Mouse (Mus musculus) forebrain, embryonic 11.5 days (tissue): Measurements from ENCODE around the gene Slc38a7. TPM values are rescaled to one million over a fixed set of nuclear protein-coding genes. Genes with fewer than 3 reads are reported as not detected.

Experiments
- ATAC-seq: fragments of 200-750 bp; cut with Nextera tagmentation; replicated peaks from 2 replicates; pipeline ENCODE4 v1.8.0; 2017; ENCODE audit warnings: moderate TSS enrichment; ENCODE audit not compliant: low FRiP score
- DNase-seq: peaks from one replicate; pipeline ENCODE4 v3.0.0-alpha.2; 2017; ENCODE audit warnings: low spot score
- H3K27ac ChIP-seq: fragments of 300-500 bp; sonication (generic); 2 replicates; pipeline ENCODE4 v1.5.1; 2014; ENCODE audit warnings: low read depth, low read length
- H3K27me3 ChIP-seq: fragments of 300-500 bp; sonication (generic); 2 replicates; pipeline ENCODE4 v1.6.1; 2014; ENCODE audit warnings: mild to moderate bottlenecking, low read length, mixed read lengths; ENCODE audit not compliant: control insufficient read depth, insufficient read depth
- H3K36me3 ChIP-seq: fragments of 300-500 bp; sonication (generic); 2 replicates; pipeline ENCODE4 v1.6.1; 2014; ENCODE audit warnings: mild to moderate bottlenecking, low read length, moderate library complexity, mixed read lengths; ENCODE audit not compliant: control insufficient read depth, insufficient read depth
- H3K4me1 ChIP-seq: fragments of 300-500 bp; sonication (generic); replicated peaks from 2 replicates; pipeline ENCODE4 v1.6.1; 2014; ENCODE audit warnings: low read length, mixed read lengths; ENCODE audit not compliant: control insufficient read depth, insufficient read depth
- H3K4me2 ChIP-seq: fragments of 300-500 bp; sonication (generic); 2 replicates; pipeline ENCODE4 v1.6.1; 2014; ENCODE audit warnings: low read depth, mild to moderate bottlenecking, low read length, moderate library complexity, mixed read lengths; ENCODE audit not compliant: severe bottlenecking
- H3K4me3 ChIP-seq: fragments of 300-500 bp; sonication (generic); 2 replicates; pipeline ENCODE4 v1.5.1; 2014; ENCODE audit warnings: low read depth, low read length
- H3K9ac ChIP-seq: fragments of 300-500 bp; sonication (generic); 2 replicates; pipeline ENCODE4 v1.6.1; 2014; ENCODE audit warnings: low read length
- H3K9me3 ChIP-seq: fragments of 300-500 bp; sonication (generic); 2 replicates; pipeline ENCODE4 v1.6.1; 2016; ENCODE audit warnings: low read length, mixed read lengths; ENCODE audit not compliant: control insufficient read depth
- WGBS: fragments of 180-500 bp; shearing (Covaris S2); extraction: QIAGEN DNeasy Blood & Tissue Kit; methylation state at CpG from one replicate; pipeline ENCODE4 v1.1.7; 2014; 5-methylcytosine and 5-hydroxymethylcytosine counted together
- polyA plus RNA-seq: library from polyadenylated mRNA; unstranded; fragments of >200 nt; fragmentation: Nextera tagmentation; extraction: Ambion mirVana; gene quantifications from 2 replicates; pipeline ENCODE4 v1.2.1, GENCODE M21; 2014

Gene Slc38a7
- polyA plus RNA-seq, 1 experiment from 2014 or later: 20.3 TPM

- H3K9ac ChIP-seq: no peak overlapping the region
- no peak overlapping the region for H3K4me3 ChIP-seq
- 82% methylated on average over 5 of the region's 5 CpGs for WGBS
- ATAC-seq (no peak), DNase-seq (no peak)
- peaks cover 8% of the 10 kb centered on the region; the same call in 1 of the 2 replicates for H3K4me1 ChIP-seq
- no peaks in the 10 kb centered on the region for H3K27me3 ChIP-seq
- H3K4me2 ChIP-seq: no peak overlapping the region
- no peaks in the 10 kb centered on the region for H3K9me3 ChIP-seq
- H3K27ac ChIP-seq: no peak overlapping the region
- H3K36me3 ChIP-seq: no peaks in the 10 kb centered on the region
Measured at GRCm38 (mm10) chr8:95885271-95885841, 32.0 kb upstream of the Slc38a7 start.

DNA sequence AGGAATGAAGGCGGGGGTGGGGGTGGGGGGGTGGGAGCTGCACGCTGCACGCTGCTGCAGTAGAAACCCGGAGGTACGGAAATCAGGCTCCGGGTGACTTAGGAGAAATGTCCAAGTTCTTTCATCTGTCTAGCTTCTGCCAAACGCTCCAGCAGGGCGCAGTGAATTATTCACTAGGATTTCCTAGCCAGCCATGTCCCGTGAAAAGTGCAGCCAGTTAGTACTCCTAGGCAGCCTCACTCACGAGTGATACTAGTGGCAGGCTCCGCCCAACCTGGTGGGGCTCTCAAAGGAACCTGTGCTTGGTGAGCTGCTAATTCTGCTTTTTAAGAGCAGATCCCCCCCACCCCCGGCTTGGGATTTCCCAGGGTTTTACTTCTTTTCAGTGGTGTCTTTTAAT is 31.2 kb upstream of the Slc38a7 start:
- 77% methylated on average over 12 of the region's 12 CpGs for WGBS
- H3K27ac ChIP-seq: no peak overlapping the region

GRCm38 (mm10) chr8:95882191-95882590 is 28.9 kb upstream of the Slc38a7 start:
- H3K36me3 ChIP-seq: no peaks in the 10 kb centered on the region; the same call in 1 of the 2 replicates
- no peak overlapping the region for H3K4me3 ChIP-seq
- no peaks in the 10 kb centered on the region for H3K27me3 ChIP-seq
- DNase-seq (no peak), ATAC-seq (no peak)
- no peak overlapping the region for H3K27ac ChIP-seq
- no peak overlapping the region for H3K4me2 ChIP-seq
- no peaks in the 10 kb centered on the region for H3K9me3 ChIP-seq
- 94% methylated on average over 9 of the region's 9 CpGs for WGBS
- no peak overlapping the region for H3K9ac ChIP-seq
- H3K4me1 ChIP-seq: peaks cover 10% of the 10 kb centered on the region; the same call in 1 of the 2 replicates

More for the DNA sequence above, 31.2 kb upstream of the Slc38a7 start:
- Histone ChIP-seq H3K27me3 (no peaks in the 10 kb centered on the region), H3K9ac (no peak overlapping the region), H3K4me3 (no peak overlapping the region), H3K4me2 (no peak overlapping the region), H3K36me3 (no peaks in the 10 kb centered on the region), H3K9me3 (no peaks in the 10 kb centered on the region), H3K4me1 (peaks cover 8% of the 10 kb centered on the region; the same call in 1 of the 2 replicates)
- no peak for ATAC-seq
- DNase-seq: no peak

DNA sequence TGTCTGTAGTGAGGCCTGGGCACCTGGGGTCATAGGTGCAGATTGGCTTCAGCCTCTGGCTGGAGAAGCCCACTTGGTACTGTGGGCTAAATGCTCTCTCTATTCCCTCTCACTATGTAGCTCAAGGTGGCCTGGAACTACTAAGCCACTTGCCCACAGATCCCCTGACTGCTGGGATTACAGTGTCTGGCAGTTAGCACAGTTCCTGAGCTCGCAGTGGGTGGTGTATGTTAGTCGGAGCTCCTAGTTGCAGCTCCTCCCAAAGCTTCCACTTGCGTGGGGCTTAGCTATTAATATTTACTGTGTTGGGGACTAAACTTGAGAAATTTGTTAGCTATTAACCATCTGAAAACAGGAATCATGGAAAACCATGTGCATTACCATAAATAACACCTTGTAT is 28.2 kb upstream of the Slc38a7 start:
- no peak overlapping the region for H3K4me3 ChIP-seq
- whole genome bisulfite sequencing: 95% methylated on average over 3 of the region's 3 CpGs
- H3K27ac ChIP-seq: no peak overlapping the region
- H3K36me3 ChIP-seq: peaks cover 2% of the 10 kb centered on the region; the same call in 1 of the 2 replicates
- peaks cover 6% of the 10 kb centered on the region; the same call in 1 of the 2 replicates for H3K4me1 ChIP-seq
- no peak overlapping the region for H3K9ac ChIP-seq
- ATAC-seq (no peak), DNase-seq (no peak)
- no peaks in the 10 kb centered on the region for H3K27me3 ChIP-seq
- no peaks in the 10 kb centered on the region for H3K9me3 ChIP-seq
- H3K4me2 ChIP-seq: no peak overlapping the region

GRCm38 (mm10) chr8:95879823-95880222 is 26.5 kb upstream of the Slc38a7 start:
- H3K9me3 ChIP-seq: no peaks in the 10 kb centered on the region
- H3K9ac ChIP-seq: no peak overlapping the region
- H3K27ac ChIP-seq: no peak overlapping the region
- peaks cover 6% of the 10 kb centered on the region; the same call in 1 of the 2 replicates for H3K36me3 ChIP-seq
- peaks cover 4% of the 10 kb centered on the region; the same call in 1 of the 2 replicates for H3K4me1 ChIP-seq
- H3K27me3 ChIP-seq: no peaks in the 10 kb centered on the region
- H3K4me3 ChIP-seq: no peak overlapping the region
- 92% methylated on average over 4 of the region's 4 CpGs for WGBS
- no peak for DNase-seq
- ATAC-seq: no peak
- no peak overlapping the region for H3K4me2 ChIP-seq

DNA sequence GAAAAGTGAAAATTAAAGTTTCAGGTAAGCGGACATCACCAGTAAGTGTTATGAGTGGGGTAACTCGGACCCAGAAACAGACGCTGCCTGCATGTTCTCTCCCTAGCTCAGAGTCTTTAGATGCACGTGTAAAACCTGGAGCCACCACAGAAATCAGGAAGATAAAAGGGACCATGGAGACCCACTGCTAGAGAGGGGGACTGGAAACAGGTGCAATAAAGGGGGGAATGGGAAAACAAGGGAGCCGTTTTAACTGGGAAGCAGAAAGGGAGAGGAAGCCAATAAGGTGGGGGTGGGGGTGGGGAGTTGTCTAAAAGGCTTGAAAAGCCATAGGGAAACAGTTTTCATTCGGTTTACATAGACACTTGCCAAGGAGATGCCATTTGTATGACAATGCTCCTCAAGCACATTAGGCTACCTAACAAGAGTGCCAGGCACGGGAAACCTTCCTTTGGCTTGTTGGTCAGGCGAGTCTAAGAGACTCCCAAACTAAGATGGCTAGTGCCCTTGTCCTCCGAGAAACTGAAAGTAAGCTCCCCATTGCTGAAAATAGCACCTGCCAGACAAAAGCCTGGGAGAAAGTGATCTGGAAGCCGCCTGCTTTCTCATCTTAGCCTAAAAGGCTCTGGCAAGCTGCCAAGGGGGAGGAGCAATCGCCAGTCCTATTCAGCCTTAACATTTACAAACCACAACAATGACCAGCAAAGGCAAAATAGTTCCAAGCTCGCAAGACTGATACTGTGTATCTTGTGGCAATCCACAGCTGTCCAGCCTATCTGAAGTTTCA is 25.0 kb upstream of the Slc38a7 start:
- 50% methylated on average over 12 of the region's 12 CpGs for WGBS
- H3K9ac ChIP-seq: no peak overlapping the region
- peak overlapping the region; percentile 47; the same call in 1 of the 2 replicates for H3K27ac ChIP-seq
- peaks cover 4% of the 10 kb centered on the region; the same call in 1 of the 2 replicates for H3K4me1 ChIP-seq
- peak overlapping the region; percentile 31 for H3K4me2 ChIP-seq
- ATAC-seq (peak; percentile 65), DNase-seq (peak; percentile 83)
- peak overlapping the region; percentile 5; the same call in 1 of the 2 replicates for H3K4me3 ChIP-seq
- H3K36me3 ChIP-seq: peaks cover 13% of the 10 kb centered on the region
- no peaks in the 10 kb centered on the region for H3K27me3 ChIP-seq
- H3K9me3 ChIP-seq: no peaks in the 10 kb centered on the region

- Histone ChIP-seq H3K9me3 (no peaks in the 10 kb centered on the region), H3K4me1 (peaks cover 4% of the 10 kb centered on the region; the same call in 1 of the 2 replicates), H3K9ac (no peak overlapping the region), H3K27me3 (no peaks in the 10 kb centered on the region), H3K4me2 (no peak overlapping the region), H3K27ac (no peak overlapping the region), H3K4me3 (no peak overlapping the region), H3K36me3 (peaks cover 17% of the 10 kb centered on the region)
- ATAC-seq: no peak
- no peak for DNase-seq
- 94% methylated on average over 7 of the region's 7 CpGs for WGBS
Measured at GRCm38 (mm10) chr8:95875270-95875669, 21.9 kb upstream of the Slc38a7 start.

GRCm38 (mm10) chr8:95871690-95872089 is 18.4 kb upstream of the Slc38a7 start:
- DNase-seq (no peak), ATAC-seq (no peak)
- Histone ChIP-seq H3K4me3 (no peak overlapping the region), H3K4me2 (no peak overlapping the region), H3K4me1 (no peaks in the 10 kb centered on the region), H3K9me3 (no peaks in the 10 kb centered on the region), H3K9ac (no peak overlapping the region), H3K36me3 (peaks cover 29% of the 10 kb centered on the region), H3K27ac (no peak overlapping the region), H3K27me3 (no peaks in the 10 kb centered on the region)
- WGBS: 95% methylated on average over 16 of the region's 16 CpGs
